Mouse (Mus musculus) intestine, postnatal 0 days (tissue): ENCODE measurements around the gene 4930579F01Rik. TPM values are rescaled to one million over a fixed set of nuclear protein-coding genes. Genes with fewer than 3 reads are reported as not detected.
A peak's percentile ranks its signal among the peaks of the same experiment; 100 is the strongest.

ENCODE experiments used
- ATAC-seq: fragments of 200-750 bp; cut with Nextera tagmentation; 2 replicates; pipeline ENCODE4 v1.8.0; 2017; ENCODE audit warnings: mild to moderate bottlenecking, moderate TSS enrichment, moderate library complexity
- H3K27ac ChIP-seq: fragments of 300-500 bp; sonication (generic); 2 replicates; pipeline ENCODE4 v1.5.1; 2014; ENCODE audit warnings: mild to moderate bottlenecking, low read depth, low read length, moderate library complexity
- H3K27me3 ChIP-seq: fragments of 300-500 bp; sonication (generic); replicated peaks from 2 replicates; pipeline ENCODE4 v1.6.1; 2014; ENCODE audit warnings: low read length, mixed read lengths; ENCODE audit not compliant: control insufficient read depth, insufficient read depth
- H3K36me3 ChIP-seq: fragments of 300-500 bp; sonication (generic); 2 replicates; pipeline ENCODE4 v1.6.1; 2014; ENCODE audit warnings: mild to moderate bottlenecking, moderate library complexity; ENCODE audit not compliant: control insufficient read depth, insufficient read depth
- H3K4me1 ChIP-seq: fragments of 300-500 bp; sonication (generic); replicated peaks from 2 replicates; pipeline ENCODE4 v1.6.1; 2014; ENCODE audit warnings: antibody characterized with exemption, low read length, mixed read lengths; ENCODE audit not compliant: control insufficient read depth, insufficient read depth
- H3K4me2 ChIP-seq: fragments of 300-500 bp; sonication (generic); replicated peaks from 2 replicates; pipeline ENCODE4 v1.6.1; 2014; ENCODE audit warnings: low read depth, mild to moderate bottlenecking, moderate library complexity
- H3K4me3 ChIP-seq: fragments of 300-500 bp; sonication (generic); 2 replicates; pipeline ENCODE4 v1.5.1; 2014; ENCODE audit warnings: low read depth, low read length
- H3K9ac ChIP-seq: fragments of 300-500 bp; sonication (generic); 2 replicates; pipeline ENCODE4 v1.6.1; 2014; ENCODE audit warnings: mild to moderate bottlenecking, low read depth, low read length
- H3K9me3 ChIP-seq: fragments of 300-500 bp; sonication (generic); 2 replicates; pipeline ENCODE4 v1.6.1; 2016; ENCODE audit warnings: mixed run types; ENCODE audit not compliant: control insufficient read depth
- CTCF ChIP-seq: sonication (generic); IDR thresholded peaks from 2 replicates; pipeline ENCODE4 v1.5.1; 2016; ENCODE audit warnings: low read depth, mild to moderate bottlenecking, control low read depth, antibody characterized with exemption, moderate library complexity
- WGBS: fragments of 180-500 bp; shearing (Covaris S2); extraction: QIAGEN DNeasy Blood & Tissue Kit; methylation state at CpG from one replicate; pipeline ENCODE4 v1.1.7; 2014; 5-methylcytosine and 5-hydroxymethylcytosine counted together
- polyA plus RNA-seq: library from polyadenylated mRNA; unstranded; fragments of >200 nt; fragmentation: Nextera tagmentation; extraction: Ambion mirVana; gene quantifications from 2 replicates; pipeline ENCODE4 v1.2.1, GENCODE M21; 2015

The 4930579F01Rik gene
- polyA plus RNA-seq, 1 experiment from 2014 or later, result 0.09 TPM

- H3K4me1 ChIP-seq, result no peaks in the 10 kb centered on the region
- no peak for TF ChIP-seq CTCF
- peak; percentile 50 for ATAC-seq
- peak overlapping the region; percentile 93 for H3K27ac ChIP-seq
- H3K27me3 ChIP-seq, result no peaks in the 10 kb centered on the region
- peak overlapping the region; percentile 54 for H3K4me3 ChIP-seq
- H3K9ac ChIP-seq, result peak overlapping the region; percentile 43
- peaks cover 9% of the 10 kb centered on the region for H3K36me3 ChIP-seq
- H3K9me3 ChIP-seq, result no peaks in the 10 kb centered on the region
- peak overlapping the region; percentile 61 for H3K4me2 ChIP-seq
- 46% methylated on average over 6 of the region's 6 CpGs for WGBS
These were observed 64.5 kb downstream of the 4930579F01Rik start for GRCm38 (mm10) chr3:138129110-138129509.

GRCm38 (mm10) chr3:138123842-138124241 is 69.8 kb downstream of the 4930579F01Rik start:
- ATAC-seq, result no peak
- Histone ChIP-seq H3K27me3 (no peaks in the 10 kb centered on the region), H3K36me3 (peaks cover 16% of the 10 kb centered on the region), H3K9ac (no peak overlapping the region), H3K4me2 (no peak overlapping the region), H3K27ac (0 out of 2 replicates have a peak overlapping the region, but pooled peaks have one; percentile 15), H3K9me3 (no peaks in the 10 kb centered on the region), H3K4me3 (no peak overlapping the region), H3K4me1 (no peaks in the 10 kb centered on the region; the same call in 1 of the 2 replicates)
- WGBS, result 75% methylated on average over 10 of the region's 10 CpGs
- no peak for TF ChIP-seq CTCF

DNA sequence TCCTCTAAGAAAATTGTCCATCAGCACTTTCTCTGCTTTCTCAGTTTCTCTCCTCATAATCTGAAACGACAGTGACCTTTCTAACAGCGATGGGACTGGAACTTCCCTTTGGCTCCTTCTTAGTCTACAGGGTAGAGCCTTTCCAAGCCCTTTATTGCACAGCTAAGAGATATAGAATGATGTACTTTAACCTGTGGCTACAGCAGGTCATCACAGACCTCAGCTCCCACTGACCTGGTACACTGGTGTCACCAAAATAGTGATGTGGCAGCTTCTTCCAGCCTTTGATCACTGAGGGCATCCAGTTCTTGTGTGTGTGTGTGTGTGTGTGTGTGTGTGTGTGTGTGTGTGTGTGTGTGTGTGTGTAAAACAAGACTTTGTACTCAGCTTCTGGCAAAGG is 72.2 kb downstream of the 4930579F01Rik start:
- TF ChIP-seq CTCF, result no peak
- Histone ChIP-seq H3K9ac (no peak overlapping the region), H3K27ac (peak overlapping the region; percentile 82)

GRCm38 (mm10) chr3:138119444-138120105 is 74.0 kb downstream of the 4930579F01Rik start:
- TF ChIP-seq CTCF, result no peak
- no peaks in the 10 kb centered on the region; the same call in 1 of the 2 replicates for H3K4me1 ChIP-seq
- WGBS, result 88% methylated on average over 16 of the region's 16 CpGs
- no peak overlapping the region for H3K9ac ChIP-seq
- no peak overlapping the region for H3K4me2 ChIP-seq
- H3K27me3 ChIP-seq, result no peaks in the 10 kb centered on the region
- H3K27ac ChIP-seq, result peak overlapping the region; percentile 51; the same call in 1 of the 2 replicates
- no peaks in the 10 kb centered on the region for H3K9me3 ChIP-seq
- peaks cover 33% of the 10 kb centered on the region for H3K36me3 ChIP-seq
- ATAC-seq, result no peak
- no peak overlapping the region for H3K4me3 ChIP-seq

More for the DNA sequence above, 72.2 kb downstream of the 4930579F01Rik start:
- Histone ChIP-seq H3K27me3 (no peaks in the 10 kb centered on the region), H3K4me1 (no peaks in the 10 kb centered on the region; the same call in 1 of the 2 replicates), H3K4me3 (no peak overlapping the region), H3K36me3 (peaks cover 22% of the 10 kb centered on the region), H3K4me2 (no peak overlapping the region), H3K9me3 (no peaks in the 10 kb centered on the region)
- 59% methylated on average over 2 of the region's 2 CpGs for WGBS
- ATAC-seq, result peak; percentile 77

DNA sequence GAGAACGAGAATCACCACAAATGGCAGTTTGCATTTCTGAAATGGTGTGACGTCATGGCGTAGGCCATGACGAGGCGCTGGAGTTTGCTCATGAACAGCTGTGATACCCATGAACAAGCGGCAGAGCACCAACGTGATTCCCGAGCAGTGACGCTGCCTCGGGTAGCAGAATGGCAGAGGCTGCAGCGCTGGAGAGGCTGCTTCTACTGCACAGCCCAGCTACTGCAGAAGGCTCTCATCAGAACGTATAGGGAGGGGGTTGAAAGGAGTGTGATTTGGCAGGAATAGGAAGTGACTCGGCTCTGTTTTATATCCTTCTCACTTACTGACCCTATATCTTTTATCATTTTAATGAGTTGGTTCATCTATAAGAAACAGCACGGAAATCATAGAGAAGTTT is 74.8 kb downstream of the 4930579F01Rik start:
- TF ChIP-seq CTCF, result no peak
- Histone ChIP-seq H3K27ac (peak overlapping the region; percentile 58), H3K9ac (0 out of 2 replicates have a peak overlapping the region, but pooled peaks have one; percentile 22), H3K4me3 (no peak overlapping the region), H3K36me3 (peaks cover 36% of the 10 kb centered on the region), H3K4me1 (no peaks in the 10 kb centered on the region; the same call in 1 of the 2 replicates), H3K27me3 (no peaks in the 10 kb centered on the region), H3K4me2 (no peak overlapping the region), H3K9me3 (no peaks in the 10 kb centered on the region)
- WGBS, result 70% methylated on average over 14 of the region's 14 CpGs
- ATAC-seq, result no peak

GRCm38 (mm10) chr3:138118392-138118791 is 75.2 kb downstream of the 4930579F01Rik start:
- Histone ChIP-seq H3K4me1 (no peaks in the 10 kb centered on the region; the same call in 1 of the 2 replicates), H3K9ac (0 out of 2 replicates have a peak overlapping the region, but pooled peaks have one; percentile 22), H3K4me2 (no peak overlapping the region), H3K36me3 (peaks cover 36% of the 10 kb centered on the region), H3K9me3 (no peaks in the 10 kb centered on the region), H3K27me3 (no peaks in the 10 kb centered on the region), H3K4me3 (no peak overlapping the region), H3K27ac (peak overlapping the region; percentile 58)
- WGBS, result 51% methylated on average over 6 of the region's 6 CpGs
- no peak for ATAC-seq
- no peak for TF ChIP-seq CTCF
